Mouse (Mus musculus) ES-E14 (cell line): Measurements from ENCODE around the gene Lhfpl3.

ENCODE experiments used
- CHD2 ChIP-seq: IDR thresholded peaks from 2 replicates; pipeline ENCODE4 v1.6.1; 2014; ENCODE audit warnings: mild to moderate bottlenecking, low read depth, low read length, inconsistent platforms
- MAFK ChIP-seq: IDR thresholded peaks from 2 replicates; pipeline ENCODE4 v1.6.1; 2014; ENCODE audit warnings: mild to moderate bottlenecking, low read depth, low read length, inconsistent platforms; ENCODE audit not compliant: insufficient read depth

- TF ChIP-seq MAFK (no peak), CHD2 (no peak)
Measured at GRCm38 (mm10) chr5:23247784-23248183, 501.9 kb downstream of the Lhfpl3 start.
